Mouse (Mus musculus) embryonic stem cell, embryonic (primary cell): ENCODE measurements around the gene Gstm7.

Experiments
- CTCF ChIA-PET, 4 experiments: fragments of 300-600 bp in 2 of 4; fragments of 350-600 bp in 2 of 4; sonication (Branson Sonifier 250); formaldehyde crosslinking; loops; one replicate each; lab custom pipeline; 2022; ENCODE audit warnings: inconsistent platforms in 2 of 4; lab: Charles Lee
- POLR2A ChIA-PET, 4 experiments: fragments of 300-600 bp in 2 of 4; fragments of 350-600 bp in 2 of 4; sonication (Branson Sonifier 250); formaldehyde crosslinking; loops; one replicate each; lab custom pipeline; 2022; ENCODE audit warnings: antibody characterized with exemption in 4 of 4, inconsistent platforms in 1 of 4; lab: Charles Lee

The Gstm7 gene

GRCm38 (mm10) chr3:107931670-107932069 is at the start of gene Gstm7:
Gstm7 (minus strand) TSS chr3:107931817.
- CTCF ChIA-PET: interaction anchor here (0.5 to 2.6 kb wide), 43 partner anchors 8 to 908 kb away, joined by 3 to 46 read pairs (median 5); partner anchors contain the start of genes Gstm6 (in 4 of the 4), Gstm1 (in 3 of the 4), Ahcyl1 (in 1 of the 4) and Cyb561d1 (in 1 of the 4)
- POLR2A ChIA-PET: interaction anchor here (0.5 to 4.1 kb wide), 64 partner anchors 8 to 659 kb away, joined by 3 to 37 read pairs (median 4); partner anchors contain the start of genes Gnai3 (in 3 of the 4), Gstm1 (in 3 of the 4), Gstm2 (in 3 of the 4) and Gstm4 (in 3 of the 4)

- CTCF ChIA-PET: interaction anchor here in 2 of 4 experiments (0.7 to 1.1 kb wide), 2 partner anchors 28 to 36 kb away, joined by 3 to 13 read pairs; no protein-coding TSS in a partner anchor
- POLR2A ChIA-PET: interaction anchor here in 3 of 4 experiments (0.7 to 4.1 kb wide), 5 partner anchors 12 to 21 kb away, joined by 4 to 25 read pairs (median 7); partner anchors contain the start of gene Gstm3 (in 1 of the 3)
These were observed 49.6 kb upstream of the Gstm7 start for GRCm38 (mm10) chr3:107981261-107981660.

- CTCF ChIA-PET: no interaction called here
- POLR2A ChIA-PET: interaction anchor here in 1 of 4 experiments (0.8 to 1.4 kb wide), 2 partner anchors 9 kb away, joined by 3 to 4 read pairs; partner anchors contain the start of genes Gstm2 and Gstm3
These were observed 46.1 kb upstream of the Gstm7 start for GRCm38 (mm10) chr3:107977691-107978090.

- POLR2A ChIA-PET: interaction anchor here in 3 of 4 experiments (0.6 to 1.6 kb wide), 8 partner anchors 9 to 413 kb away, joined by 3 to 5 read pairs (median 3); partner anchors contain the start of genes Gstm2 (in 2 of the 3) and Gstm1 (in 1 of the 3)
- CTCF ChIA-PET: no interaction called here
These were observed 42.6 kb upstream of the Gstm7 start for GRCm38 (mm10) chr3:107974237-107974636.

GRCm38 (mm10) chr3:107972070-107972469 is 40.5 kb upstream of the Gstm7 start:
- CTCF ChIA-PET: interaction anchor here in 1 of 4 experiments (0.6 kb wide), 1 partner anchor 14 kb away, joined by 3 read pairs; the partner anchor contains the start of gene Gstm2
- POLR2A ChIA-PET: interaction anchor here in 3 of 4 experiments (0.6 to 3.1 kb wide), 6 partner anchors 11 to 29 kb away, joined by 4 to 10 read pairs (median 6); partner anchors contain the start of genes Gstm2 (in 2 of the 3) and Gstm6 (in 1 of the 3)

- ChIA-PET POLR2A (interaction anchor here in 2 of 4 experiments (0.5 to 3.7 kb wide), 4 partner anchors 15 to 627 kb away, joined by 3 to 30 read pairs (median 8); partner anchors contain the start of gene Gstm2 (in 2 of the 2)), CTCF (interaction anchor here in 1 of 4 experiments (0.9 kb wide), 1 partner anchor 31 kb away, joined by 3 read pairs; no protein-coding TSS in a partner anchor)
These were observed 39.5 kb upstream of the Gstm7 start for GRCm38 (mm10) chr3:107971101-107971500.

GRCm38 (mm10) chr3:107968724-107969395 is 37.2 kb upstream of the Gstm7 start, which contains the start of gene Gstm3:
Gstm3 (minus strand) TSS chr3:107969283.
- CTCF ChIA-PET: interaction anchor here in 3 of 4 experiments (0.6 to 1.4 kb wide), 4 partner anchors 9 to 407 kb away, joined by 3 to 4 read pairs (median 3); partner anchors contain the start of genes Gstm2 (in 1 of the 3) and Gstm6 (in 1 of the 3)
- POLR2A ChIA-PET: interaction anchor here in 3 of 4 experiments (0.6 to 3.7 kb wide), 29 partner anchors 9 to 177 kb away, joined by 3 to 30 read pairs (median 6); partner anchors contain the start of genes Gstm2 (in 3 of the 3), Gstm1 (in 2 of the 3), Ampd2 (in 1 of the 3) and Gnai3 (in 1 of the 3)

- ChIA-PET CTCF (interaction anchor here in 1 of 4 experiments (0.6 kb wide), 1 partner anchor 30 kb away, joined by 3 read pairs; no protein-coding TSS in a partner anchor), POLR2A (interaction anchor here in 2 of 4 experiments (0.8 to 1.7 kb wide), 8 partner anchors 10 to 51 kb away, joined by 3 to 7 read pairs (median 4); partner anchors contain the start of genes Gstm1 (in 1 of the 2), Gstm2 (in 1 of the 2) and Gstm6 (in 1 of the 2))
These were observed 35.0 kb upstream of the Gstm7 start for GRCm38 (mm10) chr3:107966631-107967030.

- CTCF ChIA-PET: interaction anchor here (0.6 to 1.8 kb wide), 4 partner anchors 26 to 90 kb away, joined by 3 to 7 read pairs (median 4); partner anchors contain the start of gene Gstm7 (in 1 of the 4)
- POLR2A ChIA-PET: interaction anchor here in 3 of 4 experiments (0.5 to 4.1 kb wide), 15 partner anchors 10 to 340 kb away, joined by 3 to 41 read pairs (median 12); partner anchors contain the start of genes Gstm1 (in 2 of the 3), Gstm2 (in 2 of the 3), Gstm4 (in 1 of the 3) and Gstm7 (in 1 of the 3)
These were observed 34.0 kb upstream of the Gstm7 start for GRCm38 (mm10) chr3:107965592-107965991.

GRCm38 (mm10) chr3:107964656-107965308 is 33.2 kb upstream of the Gstm7 start:
- POLR2A ChIA-PET: interaction anchor here (0.5 to 4.1 kb wide), 36 partner anchors 9 to 480 kb away, joined by 3 to 41 read pairs (median 5); partner anchors contain the start of genes Gstm1 (in 2 of the 4), Gstm2 (in 2 of the 4), Gstm4 (in 2 of the 4) and Gstm6 (in 2 of the 4)
- CTCF ChIA-PET: interaction anchor here in 3 of 4 experiments (0.6 to 1.8 kb wide), 12 partner anchors 10 to 98 kb away, joined by 3 to 14 read pairs (median 4); partner anchors contain the start of genes Gstm7 (in 2 of the 3) and Gstm6 (in 1 of the 3)

GRCm38 (mm10) chr3:107964026-107964425 is 32.4 kb upstream of the Gstm7 start:
- ChIA-PET POLR2A (interaction anchor here (0.7 to 4.1 kb wide), 32 partner anchors 9 to 481 kb away, joined by 3 to 41 read pairs (median 5); partner anchors contain the start of genes Gstm1 (in 2 of the 4), Gstm2 (in 2 of the 4), Gstm4 (in 2 of the 4) and Gstm6 (in 2 of the 4)), CTCF (interaction anchor here (0.6 to 1.8 kb wide), 12 partner anchors 9 to 98 kb away, joined by 3 to 7 read pairs (median 4); partner anchors contain the start of genes Gstm7 (in 2 of the 4) and Gstm6 (in 1 of the 4))

- ChIA-PET CTCF (interaction anchor here (0.7 to 3.8 kb wide), 14 partner anchors 8 to 320 kb away, joined by 3 to 18 read pairs (median 4); partner anchors contain the start of genes Gstm6 (in 3 of the 4), Gstm1 (in 2 of the 4) and Gstm4 (in 1 of the 4)), POLR2A (interaction anchor here in 3 of 4 experiments (0.7 to 5.1 kb wide), 40 partner anchors 9 to 1022 kb away, joined by 3 to 41 read pairs (median 4); partner anchors contain the start of genes Gstm1 (in 2 of the 3), Gstm4 (in 2 of the 3), Gstm6 (in 2 of the 3) and Gstm7 (in 2 of the 3))
These were observed 23.6 kb upstream of the Gstm7 start for GRCm38 (mm10) chr3:107955260-107955659.

GRCm38 (mm10) chr3:107953906-107954305 is 22.3 kb upstream of the Gstm7 start:
- CTCF ChIA-PET: interaction anchor here (0.6 to 3.8 kb wide), 21 partner anchors 8 to 816 kb away, joined by 3 to 18 read pairs (median 5); partner anchors contain the start of genes Gstm1 (in 3 of the 4), Gstm6 (in 3 of the 4), Gstm7 (in 2 of the 4) and Gstm4 (in 1 of the 4)

GRCm38 (mm10) chr3:107953328-107953755 is 21.7 kb upstream of the Gstm7 start:
- ChIA-PET POLR2A (interaction anchor here in 3 of 4 experiments (1.0 to 5.1 kb wide), 14 partner anchors 10 to 65 kb away, joined by 3 to 41 read pairs (median 7); partner anchors contain the start of genes Gstm1 (in 3 of the 3), Gstm3 (in 1 of the 3), Gstm6 (in 1 of the 3) and Gstm7 (in 1 of the 3)), CTCF (interaction anchor here (0.6 to 3.8 kb wide), 17 partner anchors 9 to 195 kb away, joined by 3 to 18 read pairs (median 5); partner anchors contain the start of genes Gstm1 (in 3 of the 4), Gstm6 (in 3 of the 4), Gstm4 (in 1 of the 4) and Gstm7 (in 1 of the 4))

More at GRCm38 (mm10) chr3:107953906-107954305, 22.3 kb upstream of the Gstm7 start:
- POLR2A ChIA-PET: interaction anchor here in 3 of 4 experiments (0.6 to 5.1 kb wide), 18 partner anchors 10 to 430 kb away, joined by 3 to 41 read pairs (median 7); partner anchors contain the start of genes Gstm1 (in 3 of the 3), Gstm3 (in 2 of the 3), Gstm6 (in 2 of the 3) and Gstm7 (in 1 of the 3)

GRCm38 (mm10) chr3:107950531-107950930 is 18.9 kb upstream of the Gstm7 start:
- ChIA-PET POLR2A (interaction anchor here in 2 of 4 experiments (0.6 to 1.4 kb wide), 4 partner anchors 13 to 114 kb away, joined by 3 read pairs; no protein-coding TSS in a partner anchor), CTCF (interaction anchor here in 2 of 4 experiments (0.6 to 0.7 kb wide), 2 partner anchors 11 to 98 kb away, joined by 3 read pairs; no protein-coding TSS in a partner anchor)
